Mouse (Mus musculus) frontal cortex, adult 2 months (tissue): Measurements from ENCODE around the gene Gm20431. TPM values are rescaled to one million over a fixed set of nuclear protein-coding genes. Genes with fewer than 3 reads are reported as not detected.
A peak's percentile ranks its signal among the peaks of the same experiment; 100 is the strongest.

Experiments
- DNase-seq, 2 experiments: peaks; one replicate each; pipeline ENCODE4 v3.0.0; 2022; ENCODE audit warnings: low spot score in 1 of 2; ENCODE audit errors: extremely low spot score in 1 of 2
- polyA plus RNA-seq: library from polyadenylated mRNA; depleted of rRNA; stranded (reverse); fragments of >200 nt; gene quantifications from 2 replicates; pipeline ENCODE4 v1.2.3, GENCODE M21; 2012; rRNA removed

Gene Gm20431
- polyA plus RNA-seq, 1 experiment = not detected

- DNase-seq = no peak
These were observed 85.1 kb downstream of the Gm20431 start for GRCm38 (mm10) chr2:167576121-167576620.

GRCm38 (mm10) chr2:167575581-167575980, 85.7 kb downstream of the Gm20431 start:
- no peak for DNase-seq

GRCm38 (mm10) chr2:167574814-167575213, 86.5 kb downstream of the Gm20431 start:
- DNase-seq = no peak

- no peak for DNase-seq
These were observed 89.7 kb downstream of the Gm20431 start for GRCm38 (mm10) chr2:167571442-167572220.

- DNase-seq = no peak
These were observed 90.5 kb downstream of the Gm20431 start for GRCm38 (mm10) chr2:167570815-167571214.

GRCm38 (mm10) chr2:167569934-167570651, 91.2 kb downstream of the Gm20431 start:
- peak in 1 of 2 experiments; percentile 48 for DNase-seq

- no peak for DNase-seq
These were observed 93.2 kb downstream of the Gm20431 start for GRCm38 (mm10) chr2:167568112-167568511.

GRCm38 (mm10) chr2:167565682-167566081, 95.6 kb downstream of the Gm20431 start:
- no peak for DNase-seq

GRCm38 (mm10) chr2:167565312-167565656, 96.0 kb downstream of the Gm20431 start:
- DNase-seq = no peak

- no peak for DNase-seq
These were observed 96.6 kb downstream of the Gm20431 start for GRCm38 (mm10) chr2:167564551-167565311.

- DNase-seq = no peak
These were observed 97.6 kb downstream of the Gm20431 start for GRCm38 (mm10) chr2:167563703-167564102.

- DNase-seq = no peak
These were observed 98.3 kb downstream of the Gm20431 start for GRCm38 (mm10) chr2:167563035-167563434.

- no peak for DNase-seq
These were observed 99.2 kb downstream of the Gm20431 start for GRCm38 (mm10) chr2:167562101-167562500.

GRCm38 (mm10) chr2:167559413-167559812, 101.9 kb downstream of the Gm20431 start:
- no peak for DNase-seq

Other genes with a start within 250 kb of the Gm20431 start
- 47.3 and 49.6 TPM in 2 replicates for gene Slc9a8, start 239.8 kb downstream of the Gm20431 start, polyA plus RNA-seq
- gene Rnf114, start 168.9 kb downstream of the Gm20431 start, polyA plus RNA-seq = 104 and 107 TPM in 2 replicates
- 53.1 and 58.6 TPM in 2 replicates for gene Spata2, start 168.6 kb downstream of the Gm20431 start, polyA plus RNA-seq
- 2.3 and 3.0 TPM in 2 replicates for gene Snai1, start 123.3 kb downstream of the Gm20431 start, polyA plus RNA-seq
- 250 and 280 TPM in 2 replicates for gene Ube2v1, start 29.4 kb downstream of the Gm20431 start, polyA plus RNA-seq
- 14.5 and 14.9 TPM in 2 replicates for gene Cebpb, start 27.4 kb upstream of the Gm20431 start, polyA plus RNA-seq
- 71.5 and 75.7 TPM in 2 replicates for gene Tmem189, start 28.3 kb upstream of the Gm20431 start, polyA plus RNA-seq